Mouse (Mus musculus) urinary bladder, adult 18-20 months (tissue): ENCODE measurements around the gene Agmat.

Experiments
- DNase-seq, 2 experiments: peaks; one replicate each; pipeline ENCODE4 v3.0.0; 2022; ENCODE audit warnings: low spot score in 2 of 2, mixed read lengths in 2 of 2

Agmat gene

DNA sequence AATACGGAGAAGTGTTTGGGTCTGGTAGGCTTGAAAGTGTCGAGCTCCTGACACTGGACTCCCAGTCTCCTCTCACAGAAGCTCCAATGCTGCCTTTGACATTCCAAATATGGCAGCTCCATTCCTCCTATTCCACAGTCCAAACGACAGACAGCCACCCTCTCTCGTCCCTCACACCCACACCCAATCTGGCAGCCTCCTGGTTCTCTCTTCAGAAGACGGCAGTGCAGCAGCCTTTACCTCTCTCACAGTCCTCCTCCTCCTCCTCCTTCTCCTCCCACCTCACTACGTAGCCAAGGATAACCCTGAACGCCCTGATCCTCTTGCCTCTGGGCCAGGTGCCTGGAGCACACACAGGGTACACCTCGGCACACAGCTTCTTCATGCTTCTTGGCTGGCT is 33.4 kb downstream of the Agmat start:
- DNase-seq = no peak

DNA sequence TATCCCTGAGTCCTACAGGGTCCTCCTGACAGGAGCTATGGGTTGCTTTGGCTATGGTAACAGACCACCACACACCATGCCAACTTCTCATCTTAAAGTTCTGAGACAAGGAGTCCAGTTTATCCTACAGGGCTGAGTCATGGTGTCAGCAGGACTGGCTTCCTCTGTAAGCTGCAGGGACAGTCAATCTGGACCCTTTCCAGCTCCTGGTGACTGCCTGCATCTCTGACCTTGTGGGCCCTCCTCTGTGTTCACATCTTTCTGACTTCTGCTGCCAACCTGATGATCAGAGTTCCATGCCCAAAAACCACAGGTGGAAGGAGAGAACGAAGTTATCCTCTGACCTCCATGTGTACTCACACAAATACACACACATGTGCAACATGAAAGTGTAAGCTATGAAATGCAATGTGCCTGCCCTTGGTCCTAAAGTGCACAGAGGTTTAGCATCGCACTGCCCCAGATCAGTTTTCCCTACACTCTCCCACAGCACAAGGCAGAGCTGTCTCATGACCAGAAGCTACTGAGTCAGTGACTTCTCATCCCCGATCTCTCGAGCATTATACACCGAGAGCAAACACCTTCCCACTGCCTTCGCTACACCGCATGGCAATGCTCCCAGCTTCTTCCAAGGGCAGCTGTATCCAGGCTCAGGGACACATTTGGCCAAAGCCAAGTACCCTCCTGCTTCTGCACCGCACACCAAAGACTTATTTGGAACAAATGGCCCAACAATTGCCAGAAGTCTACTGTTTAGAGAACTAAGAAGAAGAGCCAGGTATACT is 34.9 kb downstream of the Agmat start:
- no peak for DNase-seq

DNA sequence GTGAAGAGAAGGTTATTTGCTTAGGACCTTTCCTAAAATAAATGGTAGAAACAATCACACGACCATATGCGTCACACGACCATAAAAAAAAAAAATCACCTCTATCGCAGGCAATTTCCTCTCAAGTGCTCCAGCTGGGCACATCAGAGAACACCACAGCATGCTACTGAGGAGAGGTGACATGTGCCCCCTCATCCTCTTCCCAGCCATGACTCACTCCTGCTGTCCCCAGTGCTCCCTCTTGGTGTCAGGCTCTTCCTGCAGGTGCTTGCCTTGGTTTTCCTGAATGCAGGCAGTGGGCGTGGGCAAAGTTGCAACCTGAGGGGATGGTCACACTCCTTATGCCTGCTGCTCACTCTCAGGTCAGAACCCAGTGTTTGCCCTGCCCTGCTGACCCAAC is 38.4 kb downstream of the Agmat start:
- no peak for DNase-seq

DNA sequence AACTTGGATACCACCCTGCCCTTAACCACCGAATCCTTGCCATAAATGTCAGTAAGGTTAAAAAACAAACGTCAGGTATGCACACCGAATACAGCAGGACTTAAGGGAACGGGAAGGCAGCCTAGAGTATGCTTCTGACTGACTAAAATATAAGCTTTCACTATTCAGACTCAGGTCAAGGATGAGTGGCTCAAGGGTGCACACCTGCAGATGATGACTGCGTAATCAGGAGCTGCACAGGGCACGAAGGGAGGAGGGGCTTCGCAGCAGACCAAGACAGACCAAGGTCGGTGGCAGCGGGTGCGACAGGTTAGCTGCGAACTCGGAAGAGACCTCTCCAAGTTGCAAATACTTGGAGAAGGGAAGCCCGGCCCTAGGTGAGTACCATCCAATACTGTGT is 39.7 kb downstream of the Agmat start:
- DNase-seq = no peak

DNA sequence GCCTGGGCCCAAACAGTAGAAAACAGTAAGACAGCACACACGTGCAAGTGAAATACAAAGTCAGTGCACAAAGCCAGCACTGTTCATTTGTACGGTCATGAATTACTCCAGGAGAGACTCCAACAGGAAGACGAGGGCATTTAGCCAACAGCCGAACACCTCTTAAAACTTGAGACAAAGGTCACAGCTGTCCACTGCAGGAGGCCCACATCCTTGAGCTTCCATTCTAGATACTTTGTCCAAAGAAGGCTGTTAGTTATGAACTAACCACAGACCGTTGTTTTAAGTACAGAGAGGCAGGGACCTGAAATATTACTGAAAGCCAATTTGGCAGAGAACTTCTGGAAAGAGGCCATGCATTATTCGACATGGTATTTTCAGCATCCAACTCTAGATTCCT is 40.6 kb downstream of the Agmat start:
- no peak for DNase-seq

- DNase-seq = no peak
These were observed 41.0 kb downstream of the Agmat start for GRCm38 (mm10) chr4:141787462-141787861.

GRCm38 (mm10) chr4:141789564-141790218 is 43.2 kb downstream of the Agmat start:
- no peak for DNase-seq

GRCm38 (mm10) chr4:141790524-141790990 is 44.1 kb downstream of the Agmat start, which contains the start of gene Dnajc16:
Gene Dnajc16, minus strand, starts transcription at chr4:141790931.
- peak; percentile 92 to 95 for DNase-seq

DNA sequence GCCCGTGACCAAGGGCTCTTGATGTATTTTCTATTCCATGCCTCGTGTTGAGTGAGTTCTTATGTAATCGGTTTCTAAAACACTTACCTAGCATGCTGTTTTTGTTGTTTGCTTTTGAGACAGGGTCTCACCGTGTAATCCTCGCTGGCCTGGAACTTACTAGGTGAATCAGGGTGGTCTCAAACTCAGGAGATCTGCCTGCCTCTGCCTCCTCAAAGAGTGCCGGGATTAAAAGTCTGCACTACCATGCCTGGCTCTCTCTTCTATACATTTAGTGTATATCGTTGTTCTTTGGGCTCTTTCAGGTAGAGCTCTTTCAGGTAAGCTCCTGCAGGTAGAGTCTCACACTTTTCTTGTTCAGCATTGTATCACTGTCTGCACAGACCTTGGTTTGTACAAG is 45.0 kb downstream of the Agmat start:
- no peak for DNase-seq

DNA sequence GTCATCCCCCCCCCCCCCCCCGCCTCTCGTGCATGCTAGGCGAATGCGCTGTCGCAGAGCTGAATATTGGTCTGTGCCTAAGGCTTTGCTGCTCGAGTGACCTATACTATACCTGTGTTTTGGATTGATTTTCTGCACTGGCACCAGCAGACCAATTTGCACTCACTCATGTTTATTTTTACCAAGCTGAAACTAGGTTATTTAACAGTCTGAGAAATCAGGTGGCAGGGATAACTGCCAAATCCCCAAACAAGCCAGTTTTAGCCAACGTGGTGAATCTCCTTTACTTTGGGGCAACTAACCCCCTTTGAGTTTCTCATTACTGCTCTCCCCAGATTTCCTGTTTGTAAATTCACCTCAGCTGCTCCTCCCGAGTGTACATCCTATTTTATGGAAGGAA is 45.5 kb downstream of the Agmat start:
- DNase-seq = no peak

DNA sequence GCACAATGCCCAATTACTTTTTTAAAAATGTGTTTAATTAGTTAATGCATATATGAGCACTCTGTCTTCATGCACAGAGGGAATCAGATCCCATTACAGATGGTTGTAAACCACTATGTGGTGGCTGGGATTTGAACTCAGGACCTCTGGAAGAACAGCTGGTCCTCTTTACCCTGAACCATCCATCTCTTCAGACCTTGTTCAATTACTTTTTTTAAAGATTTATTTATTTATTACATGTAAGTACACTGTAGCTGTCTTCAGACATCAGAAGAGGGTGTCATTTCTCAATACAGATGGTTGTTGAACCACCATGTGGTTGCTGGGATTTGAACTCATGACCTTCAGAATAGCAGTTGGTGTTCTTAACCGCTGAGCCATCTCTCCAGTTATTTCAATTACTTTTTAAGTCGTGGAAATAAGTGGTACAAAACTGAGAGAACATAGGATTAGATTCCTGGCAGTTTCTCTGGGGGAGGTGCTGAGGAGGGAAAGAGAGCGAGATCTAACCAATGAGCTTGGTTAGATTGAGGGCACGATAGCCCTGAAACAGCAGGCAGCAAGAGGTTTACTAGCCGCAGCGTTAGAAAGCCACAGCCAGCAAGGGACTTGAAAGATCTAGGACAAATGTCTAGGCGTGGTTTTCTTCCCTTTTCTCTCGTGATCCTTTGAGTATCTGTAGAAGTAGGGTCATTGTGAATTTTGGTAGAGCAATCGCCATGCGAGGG is 46.2 kb downstream of the Agmat start:
- DNase-seq = no peak

- DNase-seq = peak; percentile 98
These were observed 47.0 kb downstream of the Agmat start, which contains the start of gene Casp9 for GRCm38 (mm10) chr4:141793282-141794151. Gene Casp9, plus strand, starts transcription at chr4:141793612.

GRCm38 (mm10) chr4:141794152-141794535 is 47.7 kb downstream of the Agmat start:
- DNase-seq = no peak

GRCm38 (mm10) chr4:141796356-141796755 is 49.9 kb downstream of the Agmat start:
- DNase-seq = no peak

DNA sequence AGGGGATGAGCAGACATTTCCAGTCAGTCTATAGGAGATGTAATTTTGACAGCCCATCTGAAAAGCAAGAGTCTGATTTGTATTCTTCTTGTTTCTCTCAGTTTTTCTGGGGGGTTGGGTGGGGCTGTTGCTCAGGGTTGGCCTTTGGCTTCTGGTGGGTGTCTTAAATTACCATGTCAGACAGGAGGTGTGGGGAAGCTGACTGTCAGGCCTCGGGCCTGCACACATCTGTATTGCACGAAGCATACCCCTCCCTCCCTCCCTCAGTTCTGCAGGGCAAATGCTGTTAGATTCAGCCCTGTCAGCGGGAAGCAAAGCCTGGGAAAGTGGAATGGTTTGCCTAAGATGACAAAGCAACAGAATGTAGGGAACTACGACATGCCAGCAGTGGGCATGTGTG is 50.5 kb downstream of the Agmat start:
- DNase-seq = no peak

DNA sequence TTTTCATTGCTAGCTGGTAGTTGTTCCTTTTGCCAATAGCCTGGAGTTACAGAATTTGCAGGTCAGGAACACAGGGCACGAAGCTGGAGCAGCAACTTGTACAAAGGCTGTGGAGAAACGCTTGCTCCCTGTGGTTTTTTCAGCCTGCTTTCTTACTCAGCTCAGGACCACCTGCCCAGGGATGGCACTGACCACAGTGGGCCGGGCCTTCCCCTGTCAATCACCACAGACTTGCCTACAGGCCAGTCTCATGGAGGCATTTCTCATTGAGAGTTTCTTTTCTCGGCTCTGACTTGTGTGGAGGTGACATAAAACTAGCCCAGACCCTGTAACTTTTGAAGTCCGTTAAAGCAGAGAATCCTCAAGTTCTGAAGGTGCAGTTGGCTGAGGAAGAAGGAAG is 51.1 kb downstream of the Agmat start:
- DNase-seq = no peak

GRCm38 (mm10) chr4:141804105-141804504 is 57.6 kb downstream of the Agmat start:
- no peak for DNase-seq

DNA sequence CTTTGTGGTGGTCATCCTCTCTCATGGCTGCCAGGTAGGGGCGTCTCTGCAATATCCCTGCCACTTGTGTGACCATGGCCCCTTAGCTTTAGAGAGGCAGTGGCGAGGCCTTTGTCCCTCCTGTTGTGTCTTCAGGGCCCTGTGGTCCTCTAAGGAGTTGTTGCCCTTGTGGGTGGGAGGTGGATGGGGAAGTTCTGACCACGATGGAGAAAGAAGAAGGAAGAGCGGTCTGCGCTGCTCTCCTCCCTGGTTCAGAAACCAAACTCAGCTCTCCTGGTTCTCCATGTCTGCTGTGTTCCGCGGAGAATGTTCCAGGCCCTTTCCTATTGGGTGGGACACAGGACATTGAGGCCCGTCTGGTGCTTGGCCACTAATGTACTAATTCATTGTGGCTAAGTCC is 59.4 kb downstream of the Agmat start:
- no peak for DNase-seq
